Mouse (Mus musculus) midbrain, embryonic 10.5 days (tissue): ENCODE data around the gene Emid1. TPM values are rescaled to one million over a fixed set of nuclear protein-coding genes. Genes with fewer than 3 reads are reported as not detected.

ENCODE experiments used
- DNase-seq: peaks from one replicate; pipeline ENCODE4 v3.0.0-alpha.2; 2017; ENCODE audit warnings: low spot score
- H3K27ac ChIP-seq: fragments of 300-500 bp; sonication (generic); replicated peaks from 2 replicates; pipeline ENCODE4 v1.5.1; 2016; ENCODE audit warnings: mild to moderate bottlenecking
- H3K27me3 ChIP-seq: fragments of 300-500 bp; sonication (generic); 2 replicates; pipeline ENCODE4 v1.6.1; 2016; ENCODE audit warnings: low read depth, mild to moderate bottlenecking; ENCODE audit not compliant: poor library complexity, severe bottlenecking
- H3K36me3 ChIP-seq: fragments of 300-500 bp; sonication (generic); 2 replicates; pipeline ENCODE4 v1.6.1; 2016; ENCODE audit warnings: mild to moderate bottlenecking, moderate library complexity
- H3K4me1 ChIP-seq: fragments of 300-500 bp; sonication (generic); 2 replicates; pipeline ENCODE4 v1.6.1; 2016
- H3K4me3 ChIP-seq: fragments of 300-500 bp; sonication (generic); 2 replicates; pipeline ENCODE4 v1.5.1; 2016; ENCODE audit warnings: mild to moderate bottlenecking, moderate library complexity
- H3K9me3 ChIP-seq: fragments of 300-500 bp; sonication (generic); replicated peaks from 2 replicates; pipeline ENCODE4 v1.6.1; 2016; ENCODE audit warnings: mild to moderate bottlenecking
- WGBS: fragments of 180-500 bp; shearing (Covaris S2); methylation state at CpG from one replicate; pipeline ENCODE4 v1.1.7; 2016; 5-methylcytosine and 5-hydroxymethylcytosine counted together
- polyA plus RNA-seq: library from polyadenylated mRNA; unstranded; fragments of >200 nt; fragmentation: Nextera tagmentation; extraction: Ambion mirVana; gene quantifications from 2 replicates; pipeline ENCODE4 v1.2.1, GENCODE M21; 2016

The Emid1 gene
- polyA plus RNA-seq, 1 experiment from 2014 or later, result 28.2 TPM

DNA sequence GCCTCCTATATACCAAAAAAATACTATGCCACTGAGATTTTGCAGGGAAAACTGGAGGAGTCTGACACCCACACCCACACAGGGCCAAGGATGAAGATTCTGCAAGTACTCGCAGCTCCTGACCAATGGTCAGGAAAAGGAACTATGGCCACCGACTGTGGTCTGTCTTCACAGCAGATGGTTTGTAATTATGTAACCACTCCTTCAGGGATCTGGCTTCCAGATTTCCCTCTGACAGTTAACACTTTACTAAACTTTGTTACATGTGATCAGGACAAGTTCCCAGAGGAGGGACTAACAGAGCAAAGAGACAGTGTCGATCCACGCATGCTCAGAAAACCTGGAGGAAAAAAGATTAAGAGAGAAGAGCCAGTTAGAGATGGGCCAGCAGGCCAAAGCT lies 19.3 kb downstream of the Emid1 start:
- 89% methylated on average over 4 of the region's 4 CpGs for WGBS
- no peak overlapping the region for H3K4me3 ChIP-seq
- H3K9me3 ChIP-seq, result no peaks in the 10 kb centered on the region
- H3K4me1 ChIP-seq, result peaks cover 37% of the 10 kb centered on the region
- H3K27ac ChIP-seq, result no peak overlapping the region
- H3K36me3 ChIP-seq, result 0 out of 2 replicates have a peak, but pooled peaks cover 7% of the 10 kb centered on the region
- DNase-seq, result no peak
- no peaks in the 10 kb centered on the region; the same call in 1 of the 2 replicates for H3K27me3 ChIP-seq

DNA sequence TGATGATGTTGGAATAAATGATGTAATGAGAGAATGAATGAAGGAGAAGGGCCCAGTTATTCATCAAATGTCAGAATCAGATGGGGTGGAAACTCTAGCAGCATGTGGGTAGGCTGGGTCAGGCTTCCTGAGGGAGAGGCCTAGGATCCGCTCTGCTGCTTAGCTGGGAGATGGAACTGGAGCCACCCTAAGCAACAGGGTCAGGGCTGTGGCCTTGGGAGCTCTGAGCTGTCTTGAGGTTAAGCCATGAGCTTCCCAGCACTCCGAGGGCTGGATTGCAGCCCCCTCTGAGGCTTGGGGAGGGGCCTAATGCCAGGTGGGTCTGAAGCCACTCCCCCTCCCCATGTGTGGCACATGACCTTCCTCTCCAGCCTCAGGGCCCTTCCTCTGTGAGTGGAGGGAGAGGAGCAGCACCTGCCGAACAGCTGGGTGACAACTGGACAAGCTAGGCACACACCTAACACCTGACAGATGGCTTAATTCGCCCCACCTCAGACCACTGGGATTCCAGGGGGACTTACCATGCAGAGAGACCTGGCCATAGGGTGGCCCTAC lies 21.9 kb downstream of the Emid1 start:
- DNase-seq, result no peak
- Histone ChIP-seq H3K36me3 (0 out of 2 replicates have a peak, but pooled peaks cover 7% of the 10 kb centered on the region), H3K4me1 (peaks cover 37% of the 10 kb centered on the region), H3K27me3 (no peaks in the 10 kb centered on the region; the same call in 1 of the 2 replicates), H3K27ac (peak overlapping the region; percentile 85), H3K4me3 (no peak overlapping the region), H3K9me3 (no peaks in the 10 kb centered on the region)
- WGBS, result 59% methylated on average over 4 of the region's 4 CpGs

DNA sequence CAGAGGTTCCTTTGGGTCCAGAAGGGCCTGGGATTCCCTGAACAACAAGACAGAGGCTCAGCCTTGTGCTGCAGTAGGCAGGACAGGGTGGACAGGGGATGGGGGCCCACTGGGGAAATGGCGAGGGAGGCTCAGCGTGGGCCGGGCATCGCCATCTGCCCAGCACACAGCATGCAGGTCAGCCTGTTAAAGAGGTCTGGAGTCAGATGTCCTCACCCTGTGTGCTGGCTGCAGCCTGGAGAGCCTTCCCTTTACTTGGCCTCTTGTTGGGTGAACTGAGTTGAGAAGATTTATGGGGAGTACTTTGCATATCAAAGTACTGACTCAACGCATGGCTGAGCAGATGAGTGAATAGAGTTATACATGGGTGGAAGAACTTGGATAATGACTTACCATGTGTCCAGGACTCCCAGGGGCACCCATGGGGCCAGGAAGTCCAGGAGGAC lies 23.0 kb downstream of the Emid1 start:
- Histone ChIP-seq H3K4me1 (peaks cover 35% of the 10 kb centered on the region), H3K27ac (peak overlapping the region; percentile 85), H3K36me3 (peaks cover 11% of the 10 kb centered on the region; the same call in 1 of the 2 replicates), H3K27me3 (no peaks in the 10 kb centered on the region; the same call in 1 of the 2 replicates), H3K9me3 (no peaks in the 10 kb centered on the region), H3K4me3 (peak overlapping the region; percentile 27)
- WGBS, result 14% methylated on average over 5 of the region's 5 CpGs
- peak; percentile 51 for DNase-seq

DNA sequence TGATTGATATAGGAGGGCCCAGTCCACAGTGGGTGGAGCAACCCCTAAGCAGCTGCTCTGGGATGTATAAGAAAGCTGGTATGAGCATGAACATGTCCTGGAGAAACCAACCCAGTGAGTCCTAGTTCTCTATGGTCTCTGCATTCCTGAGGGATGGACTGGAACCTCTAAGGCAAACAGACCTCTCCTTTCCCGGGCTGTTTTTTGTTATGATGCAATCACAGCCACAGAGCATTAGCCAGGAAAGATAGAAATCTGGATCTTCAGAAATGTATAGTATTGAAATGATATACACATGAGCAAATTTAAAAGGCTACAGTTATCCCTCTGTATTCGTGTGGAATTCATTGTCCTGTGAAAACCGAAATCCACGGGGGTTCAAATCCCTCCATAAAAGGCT lies 26.3 kb downstream of the Emid1 start:
- WGBS, result 81% methylated on average over 4 of the region's 4 CpGs
- peaks cover 3% of the 10 kb centered on the region; the same call in 1 of the 2 replicates for H3K9me3 ChIP-seq

DNA sequence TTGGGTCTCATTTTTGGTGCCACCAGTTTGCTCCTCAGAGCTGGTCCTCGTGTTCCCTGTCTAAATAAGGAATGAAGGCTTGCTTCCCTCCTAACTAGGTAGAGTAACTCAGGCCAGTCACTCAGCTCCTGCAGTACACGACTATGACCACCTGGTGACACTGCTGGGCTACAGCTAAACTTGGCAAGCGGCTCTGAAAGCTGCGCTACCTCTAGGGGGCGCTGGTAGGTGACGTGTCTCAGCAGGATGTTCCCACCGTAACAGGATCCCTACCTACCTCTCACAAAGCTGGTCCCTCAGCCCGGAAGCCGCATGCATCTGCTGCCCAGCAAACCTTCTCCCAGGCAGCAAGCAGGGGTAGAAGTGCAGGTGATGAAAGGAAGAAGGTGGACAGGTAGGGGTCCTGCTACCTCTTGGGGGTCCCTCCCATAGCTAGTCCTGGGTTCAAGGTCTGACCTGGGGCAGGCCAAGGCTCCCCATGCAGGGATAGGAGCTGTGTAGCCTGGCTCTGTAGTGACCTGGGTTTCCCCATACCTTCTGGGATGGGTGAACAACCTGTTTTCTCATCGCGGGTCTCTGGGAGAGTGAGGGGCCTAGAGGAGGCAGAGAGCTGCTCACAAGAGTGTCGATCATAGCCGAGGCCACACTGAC lies 37.0 kb downstream of the Emid1 start:
- H3K4me3 ChIP-seq, result no peak overlapping the region
- no peak overlapping the region; the same call in 1 of the 2 replicates for H3K27ac ChIP-seq
- WGBS, result 28% methylated on average over 13 of the region's 13 CpGs

More for the DNA sequence above, 26.3 kb downstream of the Emid1 start:
- Histone ChIP-seq H3K4me1 (peaks cover 30% of the 10 kb centered on the region), H3K27me3 (no peaks in the 10 kb centered on the region), H3K36me3 (peaks cover 15% of the 10 kb centered on the region), H3K27ac (no peak overlapping the region), H3K4me3 (no peak overlapping the region)
- no peak for DNase-seq

DNA sequence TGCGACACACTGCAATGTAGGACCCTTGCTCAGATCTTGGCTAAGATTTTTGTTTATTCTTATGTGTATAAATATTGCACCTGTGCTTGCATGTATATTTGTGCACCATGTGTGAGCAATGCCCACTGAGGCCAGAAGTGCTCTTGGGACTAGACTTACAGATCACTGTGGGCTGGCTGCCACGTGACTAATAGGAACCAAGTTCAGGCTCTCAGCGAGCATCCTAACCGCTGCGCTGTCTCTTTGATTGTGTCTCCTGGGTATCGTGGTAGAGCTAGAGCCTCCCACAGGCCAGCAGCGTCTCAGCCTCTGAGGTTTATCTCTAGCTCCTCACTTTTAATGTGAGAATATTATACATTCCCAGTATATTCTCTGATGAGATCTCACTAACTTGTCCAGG lies 38.4 kb downstream of the Emid1 start:
- Histone ChIP-seq H3K27ac (no peak overlapping the region), H3K9me3 (no peaks in the 10 kb centered on the region), H3K27me3 (no peaks in the 10 kb centered on the region), H3K4me1 (peaks cover 7% of the 10 kb centered on the region), H3K36me3 (peaks cover 9% of the 10 kb centered on the region), H3K4me3 (no peak overlapping the region)
- WGBS, result 88% methylated on average over 7 of the region's 7 CpGs
- DNase-seq, result no peak

More for the DNA sequence above, 37.0 kb downstream of the Emid1 start:
- peak; percentile 85 for DNase-seq
- peaks cover 6% of the 10 kb centered on the region for H3K36me3 ChIP-seq
- peaks cover 7% of the 10 kb centered on the region for H3K4me1 ChIP-seq
- H3K27me3 ChIP-seq, result no peaks in the 10 kb centered on the region
- H3K9me3 ChIP-seq, result no peaks in the 10 kb centered on the region

DNA sequence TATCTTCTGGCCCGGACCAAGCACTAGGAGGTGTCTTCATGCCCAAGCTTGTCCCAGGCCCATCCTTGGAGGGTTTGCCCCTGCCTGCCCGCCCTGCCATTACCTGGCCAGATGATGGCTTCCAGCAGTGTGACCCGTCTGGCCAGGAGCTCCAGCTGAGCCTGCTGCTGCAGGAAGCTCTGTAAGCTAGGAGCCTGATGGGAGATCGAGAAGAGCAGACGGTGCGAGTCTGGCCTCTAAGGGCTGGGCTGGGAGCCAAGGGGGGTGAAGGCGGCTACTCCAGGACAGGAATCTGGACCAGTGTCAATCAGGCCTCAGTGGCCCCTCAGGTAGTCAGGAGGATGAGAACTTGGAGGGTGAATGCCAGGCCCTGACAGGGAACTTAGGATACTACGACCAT lies 42.6 kb downstream of the Emid1 start:
- Histone ChIP-seq H3K36me3 (peaks cover 20% of the 10 kb centered on the region), H3K4me1 (peaks cover 7% of the 10 kb centered on the region), H3K27ac (no peak overlapping the region), H3K9me3 (no peaks in the 10 kb centered on the region), H3K27me3 (no peaks in the 10 kb centered on the region), H3K4me3 (no peak overlapping the region)
- no peak for DNase-seq
- WGBS, result 82% methylated on average over 8 of the region's 8 CpGs

DNA sequence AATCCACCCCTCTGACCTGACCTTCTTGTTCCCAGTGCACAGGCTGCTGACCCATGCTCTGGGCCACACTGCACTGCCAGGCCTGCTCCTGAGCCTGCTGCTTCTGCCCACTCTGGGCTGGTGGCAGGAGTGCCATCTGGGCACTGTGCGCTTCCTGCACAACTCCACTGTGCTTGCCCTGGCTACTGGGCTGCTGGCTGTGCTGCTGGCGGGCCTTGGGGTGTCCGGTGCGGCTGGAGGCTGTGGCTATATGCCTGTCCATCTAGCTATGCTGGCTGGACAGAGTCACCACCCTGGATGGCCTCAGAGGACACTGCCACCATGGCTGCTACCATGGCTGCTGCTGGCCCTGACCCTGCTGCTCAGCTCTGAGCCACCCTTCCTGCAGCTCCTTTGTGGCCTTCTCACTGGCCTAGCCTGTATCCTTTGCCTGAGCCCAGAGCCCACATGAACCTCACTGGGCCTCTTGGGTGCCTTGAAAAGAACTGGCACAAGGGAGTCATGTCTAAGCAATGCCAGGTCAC lies 48.0 kb downstream of the Emid1 start:
- 95% methylated on average over 4 of the region's 4 CpGs for WGBS
- Histone ChIP-seq H3K9me3 (no peaks in the 10 kb centered on the region), H3K27me3 (no peaks in the 10 kb centered on the region), H3K4me3 (no peak overlapping the region), H3K4me1 (peaks cover 16% of the 10 kb centered on the region), H3K36me3 (peaks cover 35% of the 10 kb centered on the region), H3K27ac (no peak overlapping the region)
- DNase-seq, result no peak

DNA sequence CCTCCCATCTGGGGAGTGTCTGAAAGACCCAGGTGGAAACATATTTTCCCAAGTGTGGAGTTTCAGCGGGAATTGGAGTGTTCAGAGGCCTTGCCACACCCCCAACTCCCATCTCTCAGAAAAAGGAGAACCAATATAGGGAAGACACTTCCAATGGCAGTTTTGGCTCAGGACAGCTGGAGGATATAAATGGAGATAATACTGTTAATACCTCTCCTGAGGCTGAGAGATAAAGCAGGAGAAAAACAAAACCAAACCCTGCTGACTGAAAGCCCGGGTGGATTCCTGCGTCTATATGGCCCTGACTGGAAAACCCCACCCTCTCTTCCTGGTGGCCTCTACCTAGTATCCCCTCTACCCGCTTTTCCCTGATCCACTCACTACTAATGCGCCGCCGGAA lies 49.7 kb downstream of the Emid1 start:
- no peaks in the 10 kb centered on the region for H3K9me3 ChIP-seq
- peaks cover 18% of the 10 kb centered on the region for H3K4me1 ChIP-seq
- DNase-seq, result no peak
- no peak overlapping the region for H3K4me3 ChIP-seq
- peaks cover 35% of the 10 kb centered on the region for H3K36me3 ChIP-seq
- WGBS, result 95% methylated on average over 7 of the region's 7 CpGs
- no peaks in the 10 kb centered on the region for H3K27me3 ChIP-seq
- H3K27ac ChIP-seq, result no peak overlapping the region

DNA sequence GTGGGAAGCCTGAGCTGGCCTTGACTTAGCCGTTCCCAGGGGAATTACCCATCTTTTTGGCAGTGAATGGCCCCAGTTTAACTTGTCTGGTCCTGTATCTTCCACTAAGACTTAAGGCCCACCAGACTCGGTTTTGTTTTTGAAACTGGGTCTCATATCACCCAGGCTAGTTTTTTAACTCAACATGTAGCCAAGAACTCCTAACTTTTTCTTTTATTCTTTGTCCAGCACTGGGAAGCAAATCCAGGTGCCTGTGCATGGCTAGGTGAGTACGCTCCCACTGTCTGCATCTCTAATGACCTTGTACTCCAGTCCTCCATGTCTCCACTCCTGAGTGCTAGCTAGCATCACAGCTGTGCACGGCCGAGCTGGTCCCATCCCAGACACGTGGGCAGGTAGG lies 50.4 kb downstream of the Emid1 start:
- Histone ChIP-seq H3K4me3 (peak overlapping the region; percentile 100; the same call in 1 of the 2 replicates), H3K27me3 (no peaks in the 10 kb centered on the region), H3K9me3 (no peaks in the 10 kb centered on the region), H3K36me3 (peaks cover 37% of the 10 kb centered on the region), H3K27ac (no peak overlapping the region), H3K4me1 (peaks cover 25% of the 10 kb centered on the region)
- WGBS, result 89% methylated on average over 6 of the region's 6 CpGs
- no peak for DNase-seq

DNA sequence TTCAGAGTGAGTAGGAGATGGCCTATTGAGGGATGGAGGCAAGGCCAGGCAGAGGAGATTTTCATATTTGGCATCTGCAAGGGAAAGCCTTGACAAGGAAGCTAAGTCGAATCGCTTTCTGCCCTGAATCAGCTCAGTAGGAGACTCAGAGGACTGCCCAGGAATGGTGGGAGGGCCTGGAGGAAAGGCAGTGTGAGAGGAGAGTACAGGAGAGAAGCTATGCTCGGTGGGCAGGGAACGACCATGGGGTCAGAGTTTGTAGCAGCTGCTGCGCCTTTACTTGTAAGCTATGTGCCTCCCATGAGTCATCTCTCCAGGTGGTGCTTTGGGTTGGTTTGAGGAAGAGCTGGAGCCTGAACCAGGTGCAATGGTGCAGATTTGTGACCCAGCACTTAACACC lies 51.3 kb downstream of the Emid1 start:
- peaks cover 45% of the 10 kb centered on the region for H3K36me3 ChIP-seq
- DNase-seq, result no peak
- H3K27me3 ChIP-seq, result no peaks in the 10 kb centered on the region
- 53% methylated on average over 5 of the region's 5 CpGs for WGBS
- H3K4me3 ChIP-seq, result peak overlapping the region; percentile 100
- H3K27ac ChIP-seq, result 0 out of 2 replicates have a peak overlapping the region, but pooled peaks have one; percentile 34
- H3K9me3 ChIP-seq, result no peaks in the 10 kb centered on the region
- peaks cover 34% of the 10 kb centered on the region for H3K4me1 ChIP-seq

DNA sequence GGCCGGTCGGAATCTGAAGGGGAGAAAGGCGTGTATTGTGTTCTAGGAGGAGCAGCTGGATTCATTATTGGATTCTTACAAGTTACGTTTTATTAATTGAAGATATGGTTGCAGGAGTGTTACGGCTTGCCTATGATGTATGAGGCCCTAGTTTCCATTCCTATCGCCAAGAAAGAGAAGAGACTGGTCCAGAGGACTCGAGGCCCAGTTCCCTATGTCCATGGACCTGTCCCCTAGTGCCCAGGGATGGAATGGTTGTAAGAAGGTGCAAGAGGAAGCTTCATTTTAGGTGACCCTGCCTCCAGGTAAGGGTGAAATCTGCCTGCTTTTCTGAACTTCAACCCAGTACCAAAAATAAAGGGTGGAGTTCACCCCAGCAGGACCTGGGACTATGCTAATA lies 51.8 kb downstream of the Emid1 start:
- 4% methylated on average over 7 of the region's 7 CpGs for WGBS

More for the DNA sequence above, 51.8 kb downstream of the Emid1 start:
- no peaks in the 10 kb centered on the region for H3K9me3 ChIP-seq
- H3K27me3 ChIP-seq, result no peaks in the 10 kb centered on the region
- H3K4me1 ChIP-seq, result peaks cover 34% of the 10 kb centered on the region
- H3K4me3 ChIP-seq, result peak overlapping the region; percentile 100
- DNase-seq, result no peak
- peaks cover 42% of the 10 kb centered on the region for H3K36me3 ChIP-seq
- H3K27ac ChIP-seq, result peak overlapping the region; percentile 100
